Mouse (Mus musculus): ENCODE measurements at regions not wholly inside any gene's neighbourhood (a gene's known extent, or its start where the extent isn't known, plus 50 kb on each side); places are given as distances from the start of the nearest gene placed in this dataset.

GRCm38 (mm10) chr17:45803331-45803730 is 69.7 kb upstream of the 1600014C23Rik start:
- WGBS = 91% methylated on average over 8 of the region's 8 CpGs
- H3K9me3 ChIP-seq (ENCODE audit: control insufficient read depth, low read length) = no peaks in the 10 kb centered on the region
- no peaks in the 10 kb centered on the region for H3K36me3 ChIP-seq (ENCODE audit: control insufficient read depth, insufficient read depth, low read length)
- ATAC-seq (ENCODE audit: low FRiP score, low TSS enrichment) (no peak), DNase-seq (no peak)
- no peak overlapping the region for H3K27ac ChIP-seq (replicated peaks; ENCODE audit: low read depth, low read length)
- H3K27me3 ChIP-seq (ENCODE audit: control insufficient read depth, insufficient read depth, low read length) = peaks cover 6% of the 10 kb centered on the region; the same call in 1 of the 2 replicates
- H3K4me2 ChIP-seq (ENCODE audit: low read length) = no peak overlapping the region
- H3K4me3 ChIP-seq (replicated peaks; ENCODE audit: low read depth, low read length) = no peak overlapping the region
- H3K9ac ChIP-seq (replicated peaks; ENCODE audit: low read length) = no peak overlapping the region
- peaks cover 7% of the 10 kb centered on the region; the same call in 1 of the 2 replicates for H3K4me1 ChIP-seq (ENCODE audit: control insufficient read depth, insufficient read depth, low read length)

- WGBS = 91% methylated on average over 8 of the region's 8 CpGs
- H3K9me3 ChIP-seq (ENCODE audit: control insufficient read depth, low read length) = no peaks in the 10 kb centered on the region
- peaks cover 7% of the 10 kb centered on the region; the same call in 1 of the 2 replicates for H3K4me1 ChIP-seq (ENCODE audit: control insufficient read depth, insufficient read depth, low read length)
- DNase-seq (no peak), ATAC-seq (ENCODE audit: low FRiP score, low TSS enrichment) (no peak)
- peaks cover 6% of the 10 kb centered on the region; the same call in 1 of the 2 replicates for H3K27me3 ChIP-seq (ENCODE audit: control insufficient read depth, insufficient read depth, low read length)
- no peaks in the 10 kb centered on the region for H3K36me3 ChIP-seq (ENCODE audit: control insufficient read depth, insufficient read depth, low read length)
- H3K9ac ChIP-seq (replicated peaks; ENCODE audit: low read length) = no peak overlapping the region
- no peak overlapping the region for H3K4me2 ChIP-seq (ENCODE audit: low read length)
- H3K4me3 ChIP-seq (replicated peaks; ENCODE audit: low read depth, low read length) = no peak overlapping the region
- no peak overlapping the region for H3K27ac ChIP-seq (replicated peaks; ENCODE audit: low read depth, low read length)
Observed at GRCm38 (mm10) chr17:45802439-45802838, 68.8 kb upstream of the 1600014C23Rik start.

GRCm38 (mm10) chr17:45799725-45800124 is 66.1 kb upstream of the 1600014C23Rik start:
- H3K4me1 ChIP-seq (ENCODE audit: control insufficient read depth, insufficient read depth, low read length) = peaks cover under 1% of the 10 kb centered on the region; the same call in 1 of the 2 replicates
- H3K4me2 ChIP-seq (ENCODE audit: low read length) = no peak overlapping the region
- H3K27ac ChIP-seq (replicated peaks; ENCODE audit: low read depth, low read length) = no peak overlapping the region
- H3K9ac ChIP-seq (replicated peaks; ENCODE audit: low read length) = no peak overlapping the region
- no peak overlapping the region for H3K4me3 ChIP-seq (replicated peaks; ENCODE audit: low read depth, low read length)
- H3K9me3 ChIP-seq (ENCODE audit: control insufficient read depth, low read length) = no peaks in the 10 kb centered on the region
- H3K36me3 ChIP-seq (ENCODE audit: control insufficient read depth, insufficient read depth, low read length) = no peaks in the 10 kb centered on the region
- H3K27me3 ChIP-seq (ENCODE audit: control insufficient read depth, insufficient read depth, low read length) = no peaks in the 10 kb centered on the region
- DNase-seq (no peak), ATAC-seq (ENCODE audit: low FRiP score, low TSS enrichment) (no peak)
- 94% methylated on average over 1 of the region's 1 CpGs for WGBS

- H3K36me3 ChIP-seq (ENCODE audit: control insufficient read depth, insufficient read depth, low read length) = no peaks in the 10 kb centered on the region
- H3K4me2 ChIP-seq (ENCODE audit: low read length) = no peak overlapping the region
- H3K4me1 ChIP-seq (ENCODE audit: control insufficient read depth, insufficient read depth, low read length) = no peaks in the 10 kb centered on the region
- WGBS = 81% methylated on average over 11 of the region's 11 CpGs
- no peak overlapping the region for H3K27ac ChIP-seq (replicated peaks; ENCODE audit: low read depth, low read length)
- H3K4me3 ChIP-seq (replicated peaks; ENCODE audit: low read depth, low read length) = no peak overlapping the region
- H3K9ac ChIP-seq (replicated peaks; ENCODE audit: low read length) = no peak overlapping the region
- ATAC-seq (ENCODE audit: low FRiP score, low TSS enrichment) (no peak), DNase-seq (no peak)
- no peaks in the 10 kb centered on the region for H3K9me3 ChIP-seq (ENCODE audit: control insufficient read depth, low read length)
- no peaks in the 10 kb centered on the region for H3K27me3 ChIP-seq (ENCODE audit: control insufficient read depth, insufficient read depth, low read length)
Observed at GRCm38 (mm10) chr17:45798996-45799395, 65.4 kb upstream of the 1600014C23Rik start.

GRCm38 (mm10) chr17:45798456-45798855 is 64.8 kb upstream of the 1600014C23Rik start:
- Histone ChIP-seq H3K4me2 (ENCODE audit: low read length) (no peak overlapping the region), H3K36me3 (ENCODE audit: control insufficient read depth, insufficient read depth, low read length) (no peaks in the 10 kb centered on the region), H3K27me3 (ENCODE audit: control insufficient read depth, insufficient read depth, low read length) (no peaks in the 10 kb centered on the region), H3K4me3 (replicated peaks; ENCODE audit: low read depth, low read length) (no peak overlapping the region), H3K9ac (replicated peaks; ENCODE audit: low read length) (no peak overlapping the region), H3K9me3 (ENCODE audit: control insufficient read depth, low read length) (no peaks in the 10 kb centered on the region), H3K4me1 (ENCODE audit: control insufficient read depth, insufficient read depth, low read length) (no peaks in the 10 kb centered on the region), H3K27ac (replicated peaks; ENCODE audit: low read depth, low read length) (no peak overlapping the region)
- ATAC-seq (ENCODE audit: low FRiP score, low TSS enrichment) (no peak), DNase-seq (no peak)
- WGBS = 85% methylated on average over 8 of the region's 8 CpGs

- DNase-seq = no peak
- Histone ChIP-seq H3K4me2 (ENCODE audit: low read length) (no peak overlapping the region), H3K36me3 (ENCODE audit: control insufficient read depth, insufficient read depth, low read length) (no peaks in the 10 kb centered on the region), H3K9ac (replicated peaks; ENCODE audit: low read length) (no peak overlapping the region), H3K9me3 (ENCODE audit: control insufficient read depth, low read length) (no peaks in the 10 kb centered on the region), H3K4me3 (replicated peaks; ENCODE audit: low read depth, low read length) (no peak overlapping the region), H3K4me1 (ENCODE audit: control insufficient read depth, insufficient read depth, low read length) (no peaks in the 10 kb centered on the region), H3K27me3 (ENCODE audit: control insufficient read depth, insufficient read depth, low read length) (no peaks in the 10 kb centered on the region), H3K27ac (replicated peaks; ENCODE audit: low read depth, low read length) (no peak overlapping the region)
- no peak for ATAC-seq (ENCODE audit: low FRiP score, low TSS enrichment)
- 82% methylated on average over 6 of the region's 6 CpGs for WGBS
Observed at GRCm38 (mm10) chr17:45797121-45797520, 63.5 kb upstream of the 1600014C23Rik start.

GRCm38 (mm10) chr17:45794926-45795325 is 61.3 kb upstream of the 1600014C23Rik start:
- H3K4me1 ChIP-seq (ENCODE audit: control insufficient read depth, insufficient read depth, low read length) = no peaks in the 10 kb centered on the region
- H3K9me3 ChIP-seq (ENCODE audit: control insufficient read depth, low read length) = no peaks in the 10 kb centered on the region
- no peak overlapping the region for H3K4me3 ChIP-seq (replicated peaks; ENCODE audit: low read depth, low read length)
- H3K27ac ChIP-seq (replicated peaks; ENCODE audit: low read depth, low read length) = no peak overlapping the region
- WGBS = 85% methylated on average over 7 of the region's 7 CpGs
- H3K27me3 ChIP-seq (ENCODE audit: control insufficient read depth, insufficient read depth, low read length) = no peaks in the 10 kb centered on the region
- H3K4me2 ChIP-seq (ENCODE audit: low read length) = no peak overlapping the region
- no peak for ATAC-seq (ENCODE audit: low FRiP score, low TSS enrichment)
- DNase-seq = no peak
- no peaks in the 10 kb centered on the region for H3K36me3 ChIP-seq (ENCODE audit: control insufficient read depth, insufficient read depth, low read length)
- no peak overlapping the region for H3K9ac ChIP-seq (replicated peaks; ENCODE audit: low read length)

GRCm38 (mm10) chr17:45790959-45791520 is 57.4 kb upstream of the 1600014C23Rik start:
- no peaks in the 10 kb centered on the region for H3K27me3 ChIP-seq (ENCODE audit: control insufficient read depth, insufficient read depth, low read length)
- DNase-seq = no peak
- H3K9me3 ChIP-seq (ENCODE audit: control insufficient read depth, low read length) = no peaks in the 10 kb centered on the region
- H3K4me2 ChIP-seq (ENCODE audit: low read length) = no peak overlapping the region
- H3K4me1 ChIP-seq (ENCODE audit: control insufficient read depth, insufficient read depth, low read length) = no peaks in the 10 kb centered on the region
- no peak overlapping the region for H3K27ac ChIP-seq (replicated peaks; ENCODE audit: low read depth, low read length)
- no peak for ATAC-seq (ENCODE audit: low FRiP score, low TSS enrichment)
- no peaks in the 10 kb centered on the region for H3K36me3 ChIP-seq (ENCODE audit: control insufficient read depth, insufficient read depth, low read length)
- H3K4me3 ChIP-seq (replicated peaks; ENCODE audit: low read depth, low read length) = no peak overlapping the region
- WGBS = 88% methylated on average over 8 of the region's 8 CpGs
- no peak overlapping the region for H3K9ac ChIP-seq (replicated peaks; ENCODE audit: low read length)

GRCm38 (mm10) chr17:45789777-45790176 is 56.1 kb upstream of the 1600014C23Rik start:
- Histone ChIP-seq H3K4me3 (replicated peaks; ENCODE audit: low read depth, low read length) (no peak overlapping the region), H3K27ac (replicated peaks; ENCODE audit: low read depth, low read length) (0 out of 2 replicates have a peak overlapping the region, but pooled peaks have one; percentile 20), H3K27me3 (ENCODE audit: control insufficient read depth, insufficient read depth, low read length) (no peaks in the 10 kb centered on the region), H3K4me2 (ENCODE audit: low read length) (no peak overlapping the region), H3K36me3 (ENCODE audit: control insufficient read depth, insufficient read depth, low read length) (no peaks in the 10 kb centered on the region), H3K4me1 (ENCODE audit: control insufficient read depth, insufficient read depth, low read length) (no peaks in the 10 kb centered on the region), H3K9me3 (ENCODE audit: control insufficient read depth, low read length) (no peaks in the 10 kb centered on the region), H3K9ac (replicated peaks; ENCODE audit: low read length) (no peak overlapping the region)
- ATAC-seq (ENCODE audit: low FRiP score, low TSS enrichment) (no peak), DNase-seq (peak; percentile 64)
- 28% methylated on average over 6 of the region's 6 CpGs for WGBS

Measured in midbrain, embryonic 14.5 days (tissue).